Mouse (Mus musculus): ENCODE data around the gene Frs2. TPM values are rescaled to one million over a fixed set of nuclear protein-coding genes. Genes with fewer than 3 reads are reported as not detected.

Frs2 gene
- polyA plus RNA-seq, 1 experiment from 2014 or later, result 16.8 TPM

GRCm38 (mm10) chr10:117166785-117167425, 18.6 kb upstream of the Frs2 start:
- Histone ChIP-seq H3K27ac (no peak overlapping the region), H3K27me3 (replicated peaks) (no peaks in the 10 kb centered on the region), H3K4me1 (replicated peaks) (0 out of 2 replicates have a peak, but pooled peaks cover 2% of the 10 kb centered on the region), H3K4me3 (replicated peaks) (no peak overlapping the region), H3K4me2 (replicated peaks) (no peak overlapping the region), H3K9ac (no peak overlapping the region), H3K36me3 (no peaks in the 10 kb centered on the region), H3K9me3 (no peaks in the 10 kb centered on the region)
- ATAC-seq, result no peak
- 78% methylated on average over 11 of the region's 11 CpGs for WGBS

- 36% methylated on average over 11 of the region's 11 CpGs for WGBS
- no peaks in the 10 kb centered on the region for H3K4me1 ChIP-seq (replicated peaks)
- no peak overlapping the region for H3K9ac ChIP-seq
- no peaks in the 10 kb centered on the region for H3K36me3 ChIP-seq
- no peak overlapping the region for H3K4me3 ChIP-seq (replicated peaks)
- ATAC-seq, result no peak
- H3K27ac ChIP-seq, result no peak overlapping the region
- no peaks in the 10 kb centered on the region for H3K9me3 ChIP-seq
- H3K27me3 ChIP-seq (replicated peaks), result no peaks in the 10 kb centered on the region
- 0 out of 2 replicates have a peak overlapping the region, but pooled peaks have one; percentile 12 for H3K4me2 ChIP-seq (replicated peaks)
Measured at GRCm38 (mm10) chr10:117162662-117163061, 14.3 kb upstream of the Frs2 start.

GRCm38 (mm10) chr10:117160099-117160498, 11.8 kb upstream of the Frs2 start:
- WGBS, result 72% methylated on average over 11 of the region's 11 CpGs
- no peak for ATAC-seq

GRCm38 (mm10) chr10:117152247-117152646, 3.9 kb upstream of the Frs2 start:
- no peak for ATAC-seq
- Histone ChIP-seq H3K4me3 (replicated peaks) (no peak overlapping the region), H3K9me3 (no peaks in the 10 kb centered on the region), H3K4me2 (replicated peaks) (no peak overlapping the region), H3K27me3 (replicated peaks) (no peaks in the 10 kb centered on the region), H3K36me3 (no peaks in the 10 kb centered on the region), H3K4me1 (replicated peaks) (peaks cover 16% of the 10 kb centered on the region), H3K9ac (no peak overlapping the region), H3K27ac (no peak overlapping the region)
- WGBS, result 20% methylated on average over 7 of the region's 7 CpGs

More at GRCm38 (mm10) chr10:117160099-117160498, 11.8 kb upstream of the Frs2 start:
- H3K36me3 ChIP-seq, result no peaks in the 10 kb centered on the region
- no peak overlapping the region for H3K27ac ChIP-seq
- no peaks in the 10 kb centered on the region for H3K9me3 ChIP-seq
- no peak overlapping the region for H3K4me2 ChIP-seq (replicated peaks)
- H3K9ac ChIP-seq, result no peak overlapping the region
- no peak overlapping the region for H3K4me3 ChIP-seq (replicated peaks)
- no peaks in the 10 kb centered on the region for H3K27me3 ChIP-seq (replicated peaks)
- H3K4me1 ChIP-seq (replicated peaks), result no peaks in the 10 kb centered on the region

GRCm38 (mm10) chr10:117151676-117152075, 3.3 kb upstream of the Frs2 start:
- 56% methylated on average over 4 of the region's 4 CpGs for WGBS
- Histone ChIP-seq H3K9me3 (no peaks in the 10 kb centered on the region), H3K9ac (no peak overlapping the region), H3K27ac (no peak overlapping the region), H3K4me2 (replicated peaks) (no peak overlapping the region), H3K27me3 (replicated peaks) (no peaks in the 10 kb centered on the region), H3K36me3 (no peaks in the 10 kb centered on the region), H3K4me1 (replicated peaks) (peaks cover 16% of the 10 kb centered on the region), H3K4me3 (replicated peaks) (no peak overlapping the region)
- no peak for ATAC-seq

GRCm38 (mm10) chr10:117151241-117151640, 2.9 kb upstream of the Frs2 start:
- Histone ChIP-seq H3K4me2 (replicated peaks) (0 out of 2 replicates have a peak overlapping the region, but pooled peaks have one; percentile 9), H3K27me3 (replicated peaks) (no peaks in the 10 kb centered on the region), H3K9ac (no peak overlapping the region), H3K36me3 (no peaks in the 10 kb centered on the region), H3K4me3 (replicated peaks) (no peak overlapping the region), H3K4me1 (replicated peaks) (peaks cover 20% of the 10 kb centered on the region), H3K9me3 (no peaks in the 10 kb centered on the region), H3K27ac (no peak overlapping the region)
- ATAC-seq, result no peak
- WGBS, result 18% methylated on average over 11 of the region's 11 CpGs

- Histone ChIP-seq H3K27ac (no peak overlapping the region), H3K4me2 (replicated peaks) (peak overlapping the region; percentile 81; the same call in 1 of the 2 replicates), H3K27me3 (replicated peaks) (no peaks in the 10 kb centered on the region), H3K9ac (no peak overlapping the region), H3K4me1 (replicated peaks) (peaks cover 23% of the 10 kb centered on the region), H3K36me3 (no peaks in the 10 kb centered on the region), H3K4me3 (replicated peaks) (no peak overlapping the region), H3K9me3 (no peaks in the 10 kb centered on the region)
- ATAC-seq, result no peak
- 26% methylated on average over 10 of the region's 10 CpGs for WGBS
Measured at GRCm38 (mm10) chr10:117150764-117151163, 2.4 kb upstream of the Frs2 start.

- 3% methylated on average over 23 of the region's 23 CpGs for WGBS
- Histone ChIP-seq H3K27me3 (replicated peaks) (no peaks in the 10 kb centered on the region), H3K27ac (peak overlapping the region; percentile 40; the same call in 1 of the 2 replicates), H3K9ac (peak overlapping the region; percentile 37; the same call in 1 of the 2 replicates), H3K36me3 (no peaks in the 10 kb centered on the region), H3K4me1 (replicated peaks) (peaks cover 29% of the 10 kb centered on the region), H3K4me2 (replicated peaks) (peak overlapping the region; percentile 81), H3K4me3 (replicated peaks) (peak overlapping the region; percentile 39), H3K9me3 (no peaks in the 10 kb centered on the region)
- ATAC-seq, result peak; percentile 68
Measured at GRCm38 (mm10) chr10:117149942-117150617, 1.7 kb upstream of the Frs2 start.

GRCm38 (mm10) chr10:117149241-117149640, 907 bp upstream of the Frs2 start:
- Histone ChIP-seq H3K36me3 (no peaks in the 10 kb centered on the region), H3K4me2 (replicated peaks) (peak overlapping the region; percentile 81), H3K9me3 (no peaks in the 10 kb centered on the region), H3K27ac (no peak overlapping the region), H3K4me3 (replicated peaks) (peak overlapping the region; percentile 100; the same call in 1 of the 2 replicates), H3K9ac (no peak overlapping the region), H3K27me3 (replicated peaks) (no peaks in the 10 kb centered on the region), H3K4me1 (replicated peaks) (peaks cover 30% of the 10 kb centered on the region)
- 24% methylated on average over 7 of the region's 7 CpGs for WGBS
- no peak for ATAC-seq

GRCm38 (mm10) chr10:117147463-117148360, 622 bp downstream of the Frs2 start:
- H3K4me3 ChIP-seq (replicated peaks), result peak overlapping the region; percentile 100
- peak; percentile 21 for ATAC-seq
- H3K4me2 ChIP-seq (replicated peaks), result peak overlapping the region; percentile 81
- peaks cover 30% of the 10 kb centered on the region for H3K4me1 ChIP-seq (replicated peaks)
- H3K27me3 ChIP-seq (replicated peaks), result no peaks in the 10 kb centered on the region
- no peaks in the 10 kb centered on the region for H3K36me3 ChIP-seq
- WGBS, result under 1% methylated on average over 65 of the region's 72 CpGs
- peak overlapping the region; percentile 97 for H3K9ac ChIP-seq
- H3K9me3 ChIP-seq, result no peaks in the 10 kb centered on the region
- H3K27ac ChIP-seq, result peak overlapping the region; percentile 91

- Histone ChIP-seq H3K9ac (no peak overlapping the region), H3K4me2 (replicated peaks) (peak overlapping the region; percentile 46), H3K27ac (no peak overlapping the region), H3K4me3 (replicated peaks) (no peak overlapping the region), H3K36me3 (no peaks in the 10 kb centered on the region), H3K27me3 (replicated peaks) (no peaks in the 10 kb centered on the region), H3K4me1 (replicated peaks) (peaks cover 31% of the 10 kb centered on the region), H3K9me3 (no peaks in the 10 kb centered on the region)
- no peak for ATAC-seq
- 39% methylated on average over 9 of the region's 9 CpGs for WGBS
Measured at GRCm38 (mm10) chr10:117146421-117146820, 1.9 kb downstream of the Frs2 start.
